Mouse (Mus musculus): ENCODE data around the gene Adk. TPM values are rescaled to one million over a fixed set of nuclear protein-coding genes. Genes with fewer than 3 reads are reported as not detected.

The Adk gene
- total RNA-seq, 1 experiment, result 164 TPM

- TF ChIP-seq CHD2 (IDR thresholded peaks at IDR 0.05; ENCODE audit: low read depth, low read length), result no peak
- no peak for TF ChIP-seq MAFK (IDR thresholded peaks at IDR 0.05; ENCODE audit: insufficient read depth, low read depth, low read length)
- no peak for TF ChIP-seq ZC3H11A (IDR thresholded peaks at IDR 0.05; ENCODE audit: borderline replicate concordance, low read depth, low read length)
- TF ChIP-seq HCFC1 (IDR thresholded peaks at IDR 0.05; ENCODE audit: borderline replicate concordance, insufficient read depth, low read length), result no peak
- TF ChIP-seq ZNF384 (IDR thresholded peaks at IDR 0.05; ENCODE audit: low read depth, low read length), result no peak
- Histone ChIP-seq H3K9me3 (ENCODE audit: control insufficient read depth, insufficient read depth, low read depth, low read length) (peaks cover 2% of the 10 kb centered on the region; the same call in 1 of the 2 replicates), H3K4me3 (ENCODE audit: insufficient read depth in 1 of 2, low read depth in 1 of 2, low read length in 2 of 2, poor library complexity in 1 of 2, severe bottlenecking in 1 of 2) (no peak overlapping the region), H3K36me3 (ENCODE audit: control insufficient read depth, insufficient read depth, low read length, poor library complexity, severe bottlenecking) (peaks cover 6% of the 10 kb centered on the region; the same call in 1 of the 2 replicates), H3K9ac (ENCODE audit: insufficient read depth, low read depth, low read length, poor library complexity, severe bottlenecking) (no peak overlapping the region), H3K4me1 (ENCODE audit: control insufficient read depth in 2 of 2, insufficient read depth in 2 of 2, low read length in 2 of 2, poor library complexity in 1 of 2) (no peaks in the 10 kb centered on the region), H3K27ac (ENCODE audit: insufficient read depth, low read depth, low read length, poor library complexity, severe bottlenecking) (no peak overlapping the region)
- no peak for DNase-seq (ENCODE audit: low read depth, low spot score)
- in situ Hi-C loops (cut with MboI; ENCODE audit: low sequenced_read_pairs in 2 of 2, unreplicated experiment in 2 of 2), result no loop called here
Observed at GRCm38 (mm10) chr14:21359896-21360525, 307.6 kb downstream of the Adk start.

GRCm38 (mm10) chr14:21367095-21367494 is 314.7 kb downstream of the Adk start:
- DNase-seq (ENCODE audit: low read depth, low spot score), result no peak
- in situ Hi-C loops (cut with MboI; ENCODE audit: low sequenced_read_pairs in 2 of 2, unreplicated experiment in 2 of 2), result no loop called here
- no peaks in the 10 kb centered on the region for H3K36me3 ChIP-seq (ENCODE audit: control insufficient read depth, insufficient read depth, low read length, poor library complexity, severe bottlenecking)

DNA sequence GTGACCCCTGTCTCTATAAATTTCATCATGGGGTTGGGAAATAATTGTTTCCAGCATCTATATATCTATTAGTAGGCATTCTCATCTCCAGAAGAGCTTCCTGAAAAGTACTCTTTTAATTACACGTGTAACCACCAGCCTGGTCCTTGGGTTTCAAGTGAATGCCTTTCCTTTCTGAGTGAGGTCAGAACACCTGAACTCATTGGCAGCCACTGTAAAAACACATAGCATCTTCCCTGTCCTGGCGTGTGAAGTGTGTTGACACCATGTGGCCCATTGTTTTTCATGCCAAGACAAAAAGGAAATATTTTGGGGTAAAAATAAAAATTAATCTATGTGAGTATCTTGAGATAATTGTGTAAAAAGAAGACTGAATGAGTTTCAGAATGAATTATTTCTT is 316.2 kb downstream of the Adk start:
- no peak for DNase-seq (ENCODE audit: low read depth, low spot score)
- H3K36me3 ChIP-seq (ENCODE audit: control insufficient read depth, insufficient read depth, low read length, poor library complexity, severe bottlenecking), result no peaks in the 10 kb centered on the region
- in situ Hi-C loops (cut with MboI; ENCODE audit: low sequenced_read_pairs in 2 of 2, unreplicated experiment in 2 of 2), result no loop called here
- no peak overlapping the region for H3K4me3 ChIP-seq (ENCODE audit: insufficient read depth in 1 of 2, low read depth in 1 of 2, low read length in 2 of 2, poor library complexity in 1 of 2, severe bottlenecking in 1 of 2)
- H3K9me3 ChIP-seq (ENCODE audit: control insufficient read depth, insufficient read depth, low read depth, low read length), result no peaks in the 10 kb centered on the region
- H3K9ac ChIP-seq (ENCODE audit: insufficient read depth, low read depth, low read length, poor library complexity, severe bottlenecking), result no peak overlapping the region
- no peaks in the 10 kb centered on the region for H3K4me1 ChIP-seq (ENCODE audit: control insufficient read depth in 2 of 2, insufficient read depth in 2 of 2, low read length in 2 of 2, poor library complexity in 1 of 2)
- TF ChIP-seq HCFC1 (IDR thresholded peaks at IDR 0.05; ENCODE audit: borderline replicate concordance, insufficient read depth, low read length), result no peak
- no peak for TF ChIP-seq CHD2 (IDR thresholded peaks at IDR 0.05; ENCODE audit: low read depth, low read length)
- H3K27ac ChIP-seq (ENCODE audit: insufficient read depth, low read depth, low read length, poor library complexity, severe bottlenecking), result no peak overlapping the region

More at GRCm38 (mm10) chr14:21367095-21367494, 314.7 kb downstream of the Adk start:
- TF ChIP-seq CHD2 (IDR thresholded peaks at IDR 0.05; ENCODE audit: low read depth, low read length) (no peak), ZC3H11A (IDR thresholded peaks at IDR 0.05; ENCODE audit: borderline replicate concordance, low read depth, low read length) (no peak), HCFC1 (IDR thresholded peaks at IDR 0.05; ENCODE audit: borderline replicate concordance, insufficient read depth, low read length) (no peak), MAFK (IDR thresholded peaks at IDR 0.05; ENCODE audit: insufficient read depth, low read depth, low read length) (no peak), ZNF384 (IDR thresholded peaks at IDR 0.05; ENCODE audit: low read depth, low read length) (no peak)
- Histone ChIP-seq H3K9ac (ENCODE audit: insufficient read depth, low read depth, low read length, poor library complexity, severe bottlenecking) (no peak overlapping the region), H3K27ac (ENCODE audit: insufficient read depth, low read depth, low read length, poor library complexity, severe bottlenecking) (no peak overlapping the region), H3K4me3 (ENCODE audit: insufficient read depth in 1 of 2, low read depth in 1 of 2, low read length in 2 of 2, poor library complexity in 1 of 2, severe bottlenecking in 1 of 2) (no peak overlapping the region), H3K4me1 (ENCODE audit: control insufficient read depth in 2 of 2, insufficient read depth in 2 of 2, low read length in 2 of 2, poor library complexity in 1 of 2) (no peaks in the 10 kb centered on the region), H3K9me3 (ENCODE audit: control insufficient read depth, insufficient read depth, low read depth, low read length) (no peaks in the 10 kb centered on the region)

DNA sequence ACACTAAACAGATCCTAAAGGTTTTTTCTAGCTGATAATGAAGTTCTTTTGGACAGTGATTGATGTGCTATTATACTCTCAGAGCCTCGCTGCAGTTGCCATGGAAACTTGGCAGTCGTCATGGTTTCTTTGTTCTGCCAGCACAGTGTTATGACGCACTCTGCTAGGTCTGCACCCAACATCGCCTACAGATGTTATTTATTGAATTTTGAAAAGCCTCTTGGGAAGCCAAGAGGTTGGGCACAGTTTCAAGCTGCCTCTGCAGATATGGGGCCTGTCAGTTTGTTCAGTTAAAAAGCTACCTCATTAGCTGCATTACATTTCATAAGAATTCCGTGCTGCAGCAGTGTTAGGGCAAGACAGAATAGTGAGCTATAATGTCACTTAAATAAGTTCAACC is 316.8 kb downstream of the Adk start:
- Histone ChIP-seq H3K9me3 (ENCODE audit: control insufficient read depth, insufficient read depth, low read depth, low read length) (no peaks in the 10 kb centered on the region), H3K36me3 (ENCODE audit: control insufficient read depth, insufficient read depth, low read length, poor library complexity, severe bottlenecking) (no peaks in the 10 kb centered on the region), H3K4me3 (ENCODE audit: insufficient read depth in 1 of 2, low read depth in 1 of 2, low read length in 2 of 2, poor library complexity in 1 of 2, severe bottlenecking in 1 of 2) (no peak overlapping the region), H3K27ac (ENCODE audit: insufficient read depth, low read depth, low read length, poor library complexity, severe bottlenecking) (no peak overlapping the region), H3K9ac (ENCODE audit: insufficient read depth, low read depth, low read length, poor library complexity, severe bottlenecking) (no peak overlapping the region), H3K4me1 (ENCODE audit: control insufficient read depth in 2 of 2, insufficient read depth in 2 of 2, low read length in 2 of 2, poor library complexity in 1 of 2) (no peaks in the 10 kb centered on the region)
- no peak for DNase-seq (ENCODE audit: low read depth, low spot score)
- TF ChIP-seq ZC3H11A (IDR thresholded peaks at IDR 0.05; ENCODE audit: borderline replicate concordance, low read depth, low read length) (no peak), HCFC1 (IDR thresholded peaks at IDR 0.05; ENCODE audit: borderline replicate concordance, insufficient read depth, low read length) (no peak), CHD2 (IDR thresholded peaks at IDR 0.05; ENCODE audit: low read depth, low read length) (no peak), ZNF384 (IDR thresholded peaks at IDR 0.05; ENCODE audit: low read depth, low read length) (no peak), MAFK (IDR thresholded peaks at IDR 0.05; ENCODE audit: insufficient read depth, low read depth, low read length) (no peak)
- in situ Hi-C loops (cut with MboI; ENCODE audit: low sequenced_read_pairs in 2 of 2, unreplicated experiment in 2 of 2), result no loop called here

GRCm38 (mm10) chr14:21371946-21372345 is 319.6 kb downstream of the Adk start:
- H3K36me3 ChIP-seq (ENCODE audit: control insufficient read depth, insufficient read depth, low read length, poor library complexity, severe bottlenecking), result no peaks in the 10 kb centered on the region
- no peaks in the 10 kb centered on the region for H3K9me3 ChIP-seq (ENCODE audit: control insufficient read depth, insufficient read depth, low read depth, low read length)
- no peaks in the 10 kb centered on the region for H3K4me1 ChIP-seq (ENCODE audit: control insufficient read depth in 2 of 2, insufficient read depth in 2 of 2, low read length in 2 of 2, poor library complexity in 1 of 2)
- TF ChIP-seq ZNF384 (IDR thresholded peaks at IDR 0.05; ENCODE audit: low read depth, low read length), result no peak
- TF ChIP-seq HCFC1 (IDR thresholded peaks at IDR 0.05; ENCODE audit: borderline replicate concordance, insufficient read depth, low read length), result no peak
- TF ChIP-seq MAFK (IDR thresholded peaks at IDR 0.05; ENCODE audit: insufficient read depth, low read depth, low read length), result no peak
- TF ChIP-seq CHD2 (IDR thresholded peaks at IDR 0.05; ENCODE audit: low read depth, low read length), result no peak
- no peak for TF ChIP-seq ZC3H11A (IDR thresholded peaks at IDR 0.05; ENCODE audit: borderline replicate concordance, low read depth, low read length)
- no peak overlapping the region for H3K4me3 ChIP-seq (ENCODE audit: insufficient read depth in 1 of 2, low read depth in 1 of 2, low read length in 2 of 2, poor library complexity in 1 of 2, severe bottlenecking in 1 of 2)
- DNase-seq (ENCODE audit: low read depth, low spot score), result no peak
- in situ Hi-C loops (cut with MboI; ENCODE audit: low sequenced_read_pairs in 2 of 2, unreplicated experiment in 2 of 2), result no loop called here
- H3K27ac ChIP-seq (ENCODE audit: insufficient read depth, low read depth, low read length, poor library complexity, severe bottlenecking), result no peak overlapping the region
- H3K9ac ChIP-seq (ENCODE audit: insufficient read depth, low read depth, low read length, poor library complexity, severe bottlenecking), result no peak overlapping the region
